Mouse (Mus musculus): ENCODE results near the gene Stat4. TPM values are rescaled to one million over a fixed set of nuclear protein-coding genes. Genes with fewer than 3 reads are reported as not detected.

Gene Stat4
- polyA plus RNA-seq, 1 experiment from 2014 or later, result 2.3 TPM

GRCm38 (mm10) chr1:52010741-52011140 is 23.8 kb downstream of the Stat4 start:
- Histone ChIP-seq H3K4me3 (ENCODE audit: low read depth, low read length) (no peak overlapping the region), H3K27me3 (ENCODE audit: control insufficient read depth, insufficient read depth, low read length) (no peaks in the 10 kb centered on the region; the same call in 1 of the 2 replicates), H3K9ac (replicated peaks; ENCODE audit: low read length) (no peak overlapping the region), H3K4me2 (ENCODE audit: low read depth, low read length) (no peak overlapping the region), H3K36me3 (replicated peaks; ENCODE audit: control insufficient read depth, insufficient read depth, low read depth, low read length) (no peaks in the 10 kb centered on the region), H3K27ac (replicated peaks; ENCODE audit: low read depth, low read length) (no peak overlapping the region), H3K9me3 (replicated peaks; ENCODE audit: control insufficient read depth, low read length) (no peaks in the 10 kb centered on the region), H3K4me1 (ENCODE audit: control insufficient read depth, insufficient read depth, low read length) (no peaks in the 10 kb centered on the region)
- WGBS, result 86% methylated on average over 5 of the region's 5 CpGs
- ATAC-seq (replicated peaks; ENCODE audit: insufficient number of reproducible peaks, low FRiP score, low TSS enrichment, low read depth) (no peak), DNase-seq (ENCODE audit: low spot score) (no peak)

- ATAC-seq (replicated peaks; ENCODE audit: insufficient number of reproducible peaks, low FRiP score, low TSS enrichment, low read depth) (no peak), DNase-seq (ENCODE audit: low spot score) (no peak)
- Histone ChIP-seq H3K4me1 (ENCODE audit: control insufficient read depth, insufficient read depth, low read length) (no peaks in the 10 kb centered on the region), H3K9me3 (replicated peaks; ENCODE audit: control insufficient read depth, low read length) (no peaks in the 10 kb centered on the region), H3K27ac (replicated peaks; ENCODE audit: low read depth, low read length) (no peak overlapping the region), H3K9ac (replicated peaks; ENCODE audit: low read length) (no peak overlapping the region), H3K4me3 (ENCODE audit: low read depth, low read length) (no peak overlapping the region), H3K4me2 (ENCODE audit: low read depth, low read length) (no peak overlapping the region), H3K36me3 (replicated peaks; ENCODE audit: control insufficient read depth, insufficient read depth, low read depth, low read length) (no peaks in the 10 kb centered on the region), H3K27me3 (ENCODE audit: control insufficient read depth, insufficient read depth, low read length) (no peaks in the 10 kb centered on the region; the same call in 1 of the 2 replicates)
- WGBS, result 65% methylated on average over 3 of the region's 3 CpGs
Measured at GRCm38 (mm10) chr1:52011227-52011626, 24.3 kb downstream of the Stat4 start.

- no peak overlapping the region for H3K27ac ChIP-seq (replicated peaks; ENCODE audit: low read depth, low read length)
- H3K4me2 ChIP-seq (ENCODE audit: low read depth, low read length), result no peak overlapping the region
- no peaks in the 10 kb centered on the region; the same call in 1 of the 2 replicates for H3K27me3 ChIP-seq (ENCODE audit: control insufficient read depth, insufficient read depth, low read length)
- DNase-seq (ENCODE audit: low spot score) (no peak), ATAC-seq (replicated peaks; ENCODE audit: insufficient number of reproducible peaks, low FRiP score, low TSS enrichment, low read depth) (no peak)
- no peaks in the 10 kb centered on the region for H3K36me3 ChIP-seq (replicated peaks; ENCODE audit: control insufficient read depth, insufficient read depth, low read depth, low read length)
- no peak overlapping the region for H3K9ac ChIP-seq (replicated peaks; ENCODE audit: low read length)
- no peaks in the 10 kb centered on the region for H3K4me1 ChIP-seq (ENCODE audit: control insufficient read depth, insufficient read depth, low read length)
- H3K4me3 ChIP-seq (ENCODE audit: low read depth, low read length), result no peak overlapping the region
- no peaks in the 10 kb centered on the region for H3K9me3 ChIP-seq (replicated peaks; ENCODE audit: control insufficient read depth, low read length)
Measured at GRCm38 (mm10) chr1:52012231-52012630, 25.3 kb downstream of the Stat4 start.

- no peak overlapping the region for H3K27ac ChIP-seq (replicated peaks; ENCODE audit: low read depth, low read length)
- no peak overlapping the region for H3K4me2 ChIP-seq (ENCODE audit: low read depth, low read length)
- no peak for DNase-seq (ENCODE audit: low spot score)
- H3K9ac ChIP-seq (replicated peaks; ENCODE audit: low read length), result no peak overlapping the region
- no peaks in the 10 kb centered on the region for H3K9me3 ChIP-seq (replicated peaks; ENCODE audit: control insufficient read depth, low read length)
- no peak overlapping the region for H3K4me3 ChIP-seq (ENCODE audit: low read depth, low read length)
- ATAC-seq (replicated peaks; ENCODE audit: insufficient number of reproducible peaks, low FRiP score, low TSS enrichment, low read depth), result no peak
- no peaks in the 10 kb centered on the region for H3K4me1 ChIP-seq (ENCODE audit: control insufficient read depth, insufficient read depth, low read length)
- no peaks in the 10 kb centered on the region for H3K36me3 ChIP-seq (replicated peaks; ENCODE audit: control insufficient read depth, insufficient read depth, low read depth, low read length)
- 88% methylated on average over 7 of the region's 7 CpGs for WGBS
- no peaks in the 10 kb centered on the region; the same call in 1 of the 2 replicates for H3K27me3 ChIP-seq (ENCODE audit: control insufficient read depth, insufficient read depth, low read length)
Measured at GRCm38 (mm10) chr1:52012757-52013156, 25.8 kb downstream of the Stat4 start.

GRCm38 (mm10) chr1:52019621-52020020 is 32.7 kb downstream of the Stat4 start:
- Histone ChIP-seq H3K36me3 (replicated peaks; ENCODE audit: control insufficient read depth, insufficient read depth, low read depth, low read length) (no peaks in the 10 kb centered on the region), H3K4me2 (ENCODE audit: low read depth, low read length) (no peak overlapping the region), H3K27me3 (ENCODE audit: control insufficient read depth, insufficient read depth, low read length) (no peaks in the 10 kb centered on the region), H3K4me3 (ENCODE audit: low read depth, low read length) (no peak overlapping the region), H3K9ac (replicated peaks; ENCODE audit: low read length) (no peak overlapping the region), H3K27ac (replicated peaks; ENCODE audit: low read depth, low read length) (no peak overlapping the region), H3K9me3 (replicated peaks; ENCODE audit: control insufficient read depth, low read length) (no peaks in the 10 kb centered on the region), H3K4me1 (ENCODE audit: control insufficient read depth, insufficient read depth, low read length) (no peaks in the 10 kb centered on the region)
- DNase-seq (ENCODE audit: low spot score), result no peak
- WGBS, result 69% methylated on average over 4 of the region's 4 CpGs
- ATAC-seq (replicated peaks; ENCODE audit: insufficient number of reproducible peaks, low FRiP score, low TSS enrichment, low read depth), result no peak

GRCm38 (mm10) chr1:52021936-52022725 is 35.2 kb downstream of the Stat4 start:
- no peaks in the 10 kb centered on the region for H3K9me3 ChIP-seq (replicated peaks; ENCODE audit: control insufficient read depth, low read length)
- DNase-seq (ENCODE audit: low spot score), result no peak
- no peak overlapping the region for H3K4me2 ChIP-seq (ENCODE audit: low read depth, low read length)
- ATAC-seq (replicated peaks; ENCODE audit: insufficient number of reproducible peaks, low FRiP score, low TSS enrichment, low read depth), result no peak
- H3K4me1 ChIP-seq (ENCODE audit: control insufficient read depth, insufficient read depth, low read length), result no peaks in the 10 kb centered on the region
- H3K36me3 ChIP-seq (replicated peaks; ENCODE audit: control insufficient read depth, insufficient read depth, low read depth, low read length), result no peaks in the 10 kb centered on the region
- 86% methylated on average over 4 of the region's 4 CpGs for WGBS
- H3K4me3 ChIP-seq (ENCODE audit: low read depth, low read length), result no peak overlapping the region
- no peak overlapping the region for H3K27ac ChIP-seq (replicated peaks; ENCODE audit: low read depth, low read length)
- no peaks in the 10 kb centered on the region for H3K27me3 ChIP-seq (ENCODE audit: control insufficient read depth, insufficient read depth, low read length)
- H3K9ac ChIP-seq (replicated peaks; ENCODE audit: low read length), result no peak overlapping the region

GRCm38 (mm10) chr1:52028686-52029085 is 41.7 kb downstream of the Stat4 start:
- no peaks in the 10 kb centered on the region for H3K4me1 ChIP-seq (ENCODE audit: control insufficient read depth, insufficient read depth, low read length)
- H3K27ac ChIP-seq (replicated peaks; ENCODE audit: low read depth, low read length), result no peak overlapping the region
- DNase-seq (ENCODE audit: low spot score) (no peak), ATAC-seq (replicated peaks; ENCODE audit: insufficient number of reproducible peaks, low FRiP score, low TSS enrichment, low read depth) (no peak)
- 92% methylated on average over 5 of the region's 5 CpGs for WGBS
- H3K27me3 ChIP-seq (ENCODE audit: control insufficient read depth, insufficient read depth, low read length), result no peaks in the 10 kb centered on the region
- H3K9me3 ChIP-seq (replicated peaks; ENCODE audit: control insufficient read depth, low read length), result no peaks in the 10 kb centered on the region
- H3K9ac ChIP-seq (replicated peaks; ENCODE audit: low read length), result no peak overlapping the region
- no peaks in the 10 kb centered on the region for H3K36me3 ChIP-seq (replicated peaks; ENCODE audit: control insufficient read depth, insufficient read depth, low read depth, low read length)
- no peak overlapping the region for H3K4me2 ChIP-seq (ENCODE audit: low read depth, low read length)
- H3K4me3 ChIP-seq (ENCODE audit: low read depth, low read length), result no peak overlapping the region

- 85% methylated on average over 12 of the region's 12 CpGs for WGBS
- Histone ChIP-seq H3K36me3 (replicated peaks; ENCODE audit: control insufficient read depth, insufficient read depth, low read depth, low read length) (no peaks in the 10 kb centered on the region), H3K9me3 (replicated peaks; ENCODE audit: control insufficient read depth, low read length) (no peaks in the 10 kb centered on the region), H3K27me3 (ENCODE audit: control insufficient read depth, insufficient read depth, low read length) (no peaks in the 10 kb centered on the region), H3K27ac (replicated peaks; ENCODE audit: low read depth, low read length) (no peak overlapping the region), H3K4me2 (ENCODE audit: low read depth, low read length) (no peak overlapping the region), H3K4me3 (ENCODE audit: low read depth, low read length) (no peak overlapping the region), H3K9ac (replicated peaks; ENCODE audit: low read length) (no peak overlapping the region), H3K4me1 (ENCODE audit: control insufficient read depth, insufficient read depth, low read length) (no peaks in the 10 kb centered on the region)
- DNase-seq (ENCODE audit: low spot score) (no peak), ATAC-seq (replicated peaks; ENCODE audit: insufficient number of reproducible peaks, low FRiP score, low TSS enrichment, low read depth) (no peak)
Measured at GRCm38 (mm10) chr1:52034816-52035752, 48.1 kb downstream of the Stat4 start.
